Mouse (Mus musculus) intestine, postnatal 0 days (tissue): ENCODE results near the gene Traf3. TPM values are rescaled to one million over a fixed set of nuclear protein-coding genes. Genes with fewer than 3 reads are reported as not detected.

ENCODE experiments used
- ATAC-seq: fragments of 200-750 bp; cut with Nextera tagmentation; 2 replicates; pipeline ENCODE4 v1.8.0; 2017; ENCODE audit warnings: mild to moderate bottlenecking, moderate TSS enrichment, moderate library complexity
- H3K27ac ChIP-seq: fragments of 300-500 bp; sonication (generic); 2 replicates; pipeline ENCODE4 v1.5.1; 2014; ENCODE audit warnings: mild to moderate bottlenecking, low read depth, low read length, moderate library complexity
- H3K27me3 ChIP-seq: fragments of 300-500 bp; sonication (generic); replicated peaks from 2 replicates; pipeline ENCODE4 v1.6.1; 2014; ENCODE audit warnings: low read length, mixed read lengths; ENCODE audit not compliant: control insufficient read depth, insufficient read depth
- H3K36me3 ChIP-seq: fragments of 300-500 bp; sonication (generic); 2 replicates; pipeline ENCODE4 v1.6.1; 2014; ENCODE audit warnings: mild to moderate bottlenecking, moderate library complexity; ENCODE audit not compliant: control insufficient read depth, insufficient read depth
- H3K4me1 ChIP-seq: fragments of 300-500 bp; sonication (generic); replicated peaks from 2 replicates; pipeline ENCODE4 v1.6.1; 2014; ENCODE audit warnings: antibody characterized with exemption, low read length, mixed read lengths; ENCODE audit not compliant: control insufficient read depth, insufficient read depth
- H3K4me2 ChIP-seq: fragments of 300-500 bp; sonication (generic); replicated peaks from 2 replicates; pipeline ENCODE4 v1.6.1; 2014; ENCODE audit warnings: low read depth, mild to moderate bottlenecking, moderate library complexity
- H3K4me3 ChIP-seq: fragments of 300-500 bp; sonication (generic); 2 replicates; pipeline ENCODE4 v1.5.1; 2014; ENCODE audit warnings: low read depth, low read length
- H3K9ac ChIP-seq: fragments of 300-500 bp; sonication (generic); 2 replicates; pipeline ENCODE4 v1.6.1; 2014; ENCODE audit warnings: mild to moderate bottlenecking, low read depth, low read length
- H3K9me3 ChIP-seq: fragments of 300-500 bp; sonication (generic); 2 replicates; pipeline ENCODE4 v1.6.1; 2016; ENCODE audit warnings: mixed run types; ENCODE audit not compliant: control insufficient read depth
- CTCF ChIP-seq: sonication (generic); IDR thresholded peaks from 2 replicates; pipeline ENCODE4 v1.5.1; 2016; ENCODE audit warnings: low read depth, mild to moderate bottlenecking, control low read depth, antibody characterized with exemption, moderate library complexity
- WGBS: fragments of 180-500 bp; shearing (Covaris S2); extraction: QIAGEN DNeasy Blood & Tissue Kit; methylation state at CpG from one replicate; pipeline ENCODE4 v1.1.7; 2014; 5-methylcytosine and 5-hydroxymethylcytosine counted together
- polyA plus RNA-seq: library from polyadenylated mRNA; unstranded; fragments of >200 nt; fragmentation: Nextera tagmentation; extraction: Ambion mirVana; gene quantifications from 2 replicates; pipeline ENCODE4 v1.2.1, GENCODE M21; 2015

Traf3 gene
- polyA plus RNA-seq, 1 experiment from 2014 or later: 4.0 TPM

- H3K27ac ChIP-seq: no peak overlapping the region
- H3K4me2 ChIP-seq: no peak overlapping the region
- TF ChIP-seq CTCF: no peak
- H3K27me3 ChIP-seq: no peaks in the 10 kb centered on the region
- no peaks in the 10 kb centered on the region for H3K9me3 ChIP-seq
- H3K4me3 ChIP-seq: no peak overlapping the region
- H3K4me1 ChIP-seq: no peaks in the 10 kb centered on the region
- no peaks in the 10 kb centered on the region; the same call in 1 of the 2 replicates for H3K36me3 ChIP-seq
- WGBS: 83% methylated on average over 5 of the region's 5 CpGs
- ATAC-seq: no peak
- no peak overlapping the region for H3K9ac ChIP-seq
These were observed 45.6 kb downstream of the Traf3 start for GRCm38 (mm10) chr12:111211729-111212128.

GRCm38 (mm10) chr12:111218867-111219266 lies 52.7 kb downstream of the Traf3 start:
- ATAC-seq: peak; percentile 45; the same call in 1 of the 2 replicates
- Histone ChIP-seq H3K4me2 (no peak overlapping the region), H3K4me1 (no peaks in the 10 kb centered on the region), H3K4me3 (no peak overlapping the region), H3K36me3 (peaks cover 13% of the 10 kb centered on the region), H3K27me3 (no peaks in the 10 kb centered on the region), H3K9me3 (no peaks in the 10 kb centered on the region), H3K9ac (no peak overlapping the region), H3K27ac (no peak overlapping the region)
- WGBS: 63% methylated on average over 6 of the region's 6 CpGs
- TF ChIP-seq CTCF: no peak

GRCm38 (mm10) chr12:111225197-111225780 lies 59.1 kb downstream of the Traf3 start:
- Histone ChIP-seq H3K9ac (no peak overlapping the region), H3K27ac (no peak overlapping the region), H3K9me3 (no peaks in the 10 kb centered on the region), H3K4me3 (no peak overlapping the region), H3K4me2 (no peak overlapping the region), H3K4me1 (no peaks in the 10 kb centered on the region), H3K36me3 (peaks cover 13% of the 10 kb centered on the region), H3K27me3 (no peaks in the 10 kb centered on the region)
- TF ChIP-seq CTCF: no peak
- WGBS: 80% methylated on average over 10 of the region's 10 CpGs
- ATAC-seq: no peak

GRCm38 (mm10) chr12:111227410-111227809 lies 61.2 kb downstream of the Traf3 start:
- ATAC-seq: no peak
- H3K27me3 ChIP-seq: no peaks in the 10 kb centered on the region
- no peaks in the 10 kb centered on the region for H3K4me1 ChIP-seq
- no peak overlapping the region for H3K27ac ChIP-seq
- H3K4me2 ChIP-seq: no peak overlapping the region
- no peak for TF ChIP-seq CTCF
- H3K36me3 ChIP-seq: 0 out of 2 replicates have a peak, but pooled peaks cover under 1% of the 10 kb centered on the region
- no peak overlapping the region for H3K4me3 ChIP-seq
- no peaks in the 10 kb centered on the region for H3K9me3 ChIP-seq
- H3K9ac ChIP-seq: no peak overlapping the region
- 73% methylated on average over 4 of the region's 4 CpGs for WGBS

- Histone ChIP-seq H3K4me1 (no peaks in the 10 kb centered on the region), H3K4me2 (no peak overlapping the region), H3K9me3 (no peaks in the 10 kb centered on the region), H3K4me3 (no peak overlapping the region), H3K27me3 (no peaks in the 10 kb centered on the region), H3K36me3 (no peaks in the 10 kb centered on the region), H3K9ac (no peak overlapping the region), H3K27ac (no peak overlapping the region)
- no peak for ATAC-seq
- no peak for TF ChIP-seq CTCF
- WGBS: 93% methylated on average over 5 of the region's 5 CpGs
These were observed 62.3 kb downstream of the Traf3 start for GRCm38 (mm10) chr12:111228488-111228887.

GRCm38 (mm10) chr12:111230793-111231192 lies 64.6 kb downstream of the Traf3 start:
- TF ChIP-seq CTCF: no peak
- Histone ChIP-seq H3K9me3 (no peaks in the 10 kb centered on the region), H3K4me3 (no peak overlapping the region), H3K36me3 (no peaks in the 10 kb centered on the region), H3K9ac (no peak overlapping the region), H3K27ac (no peak overlapping the region), H3K27me3 (no peaks in the 10 kb centered on the region), H3K4me1 (no peaks in the 10 kb centered on the region; the same call in 1 of the 2 replicates), H3K4me2 (no peak overlapping the region)
- 86% methylated on average over 2 of the region's 2 CpGs for WGBS
- no peak for ATAC-seq
